Mouse (Mus musculus) kidney, adult 2 months (tissue): ENCODE measurements around the gene Cdc42se1.

ENCODE experiments used
- CTCF ChIP-seq: fragments of 200-500 bp; conservative IDR thresholded peaks from 2 replicates; pipeline ENCODE4 v1.5.1; 2011; ENCODE audit warnings: low read depth, mild to moderate bottlenecking, control low read depth, low read length, moderate library complexity, mixed read lengths; ENCODE audit not compliant: insufficient read depth, insufficient read length
- POLR2A ChIP-seq: fragments of 200-500 bp; IDR thresholded peaks from one replicate; pipeline ENCODE4 v1.6.1; 2011; ENCODE audit warnings: low read depth, low read length, control low read depth

- peak; percentile 36 for TF ChIP-seq CTCF
- TF ChIP-seq POLR2A, result peak; percentile 66
Observed at GRCm38 (mm10) chr3:95282865-95283588, 54.5 kb downstream of the Cdc42se1 start.
